ENCODE assay signal across 11 mouse cellular contexts in the genomic region with DNA sequence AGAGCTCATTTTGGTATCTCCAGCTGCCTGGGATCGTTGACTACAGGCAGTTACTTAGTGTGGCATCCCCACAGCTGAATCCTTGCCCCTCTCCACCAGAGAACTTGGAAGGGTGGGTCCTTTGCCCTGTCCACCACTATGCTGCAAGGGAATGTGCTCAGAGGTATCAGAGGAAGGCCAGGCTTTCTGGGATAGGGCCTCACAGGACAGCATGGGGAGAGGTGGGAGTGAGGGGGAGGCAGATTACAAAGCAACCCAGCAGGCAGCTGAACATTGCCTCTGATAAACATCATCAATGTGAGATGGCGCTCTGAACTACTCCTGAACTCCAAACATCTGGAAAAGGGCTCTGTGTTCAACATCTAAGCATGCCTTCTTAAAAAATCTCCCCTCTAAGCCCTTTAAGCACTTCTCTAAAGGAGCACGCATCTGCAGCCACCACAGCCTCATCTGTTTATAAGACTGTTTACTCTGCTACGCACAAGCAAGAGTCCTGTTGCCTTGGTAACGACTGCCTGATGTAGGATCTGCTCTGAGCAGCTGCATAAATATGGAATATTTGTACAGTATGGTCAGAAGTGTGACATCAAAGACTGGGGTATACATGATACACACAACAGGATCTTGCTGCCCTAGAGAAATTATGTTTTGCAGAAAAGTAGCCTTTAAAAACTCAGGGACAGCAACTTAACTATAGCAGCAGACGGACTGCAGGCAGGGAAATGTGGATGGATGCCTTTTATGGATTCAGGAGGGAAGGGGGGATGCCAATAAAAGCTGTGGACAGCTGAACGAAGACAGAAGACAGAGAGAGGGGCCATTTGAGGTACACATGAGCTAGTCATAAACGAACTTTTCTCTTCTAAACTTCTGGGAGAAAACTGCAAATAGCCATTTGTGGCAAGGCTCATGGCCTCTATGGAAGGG.
DNase-seq lines count a peak whose midpoint lies in the region; ATAC-seq lines count a peak whose summit lies in the region.
"Had no signal": no experiment of that assay in that cellular context is flagged by ENCODE, and none has a peak within 500 bp of the region (broad histone marks: within the 10 kb centered on the region; RNA-seq: fewer than 3 reads in every experiment).

No protein-coding gene starts in this region.

- H3K27ac ChIP-seq in lung, embryonic 15.5 days: peak overlapping the region; percentile 84

- peaks cover 12% of the 10 kb centered on the region for H3K36me3 ChIP-seq in lung, embryonic 15.5 days

- H3K4me2 ChIP-seq in lung, embryonic 15.5 days: no peak overlapping the region

- H3K27me3 ChIP-seq in lung, embryonic 15.5 days: no peaks in the 10 kb centered on the region
- H3K27me3 ChIP-seq: megakaryocyte, embryonic 14.5 days had no signal

- no peaks in the 10 kb centered on the region for H3K9me3 ChIP-seq in lung, embryonic 15.5 days

- 23% methylated on average over 8 of the region's 8 CpGs for WGBS in lung, embryonic 15.5 days

- peak; percentile 91; the same call in 1 of the 2 replicates for ATAC-seq in lung, embryonic 15.5 days (ENCODE audit: borderline replicate concordance, extremely low read depth, low FRiP score, low TSS enrichment)

- DNase-seq in lung, postnatal 14 days: no peak
- DNase-seq in forelimb bud, embryonic 11.5 days (ENCODE audit: low read depth, low spot score): peak; percentile 74
- peak; percentile 62 for DNase-seq in mesoderm, embryonic 11.5 days (ENCODE audit: low read depth, low spot score)
- peak; percentile 52 for DNase-seq in telencephalon, adult 2 months (ENCODE audit: low read depth, low spot score)
- DNase-seq in right cerebral cortex, postnatal 36 days (ENCODE audit: low spot score in 2 of 2): no peak
- no peak for DNase-seq in adrenal gland, adult 2 months
- no peak for DNase-seq in adrenal gland, postnatal 14 days
- DNase-seq: kidney, postnatal 25 days had no signal

- H3K4me1 ChIP-seq in lung, embryonic 15.5 days: peaks cover 18% of the 10 kb centered on the region
- H3K4me1 ChIP-seq: megakaryocyte, embryonic 14.5 days had no signal

- no peak overlapping the region for H3K9ac ChIP-seq in lung, embryonic 15.5 days

- H3K4me3 ChIP-seq in lung, embryonic 15.5 days: no peak overlapping the region
- H3K4me3 ChIP-seq: erythroblast, embryonic 14.5 days; megakaryocyte, embryonic 14.5 days had no signal

Comparison
In these comparisons a context has a peak if more than half of its experiments do, and no peak if none do; other contexts are left out.
1. DNase-seq: peak in forelimb bud, embryonic 11.5 days (single experiment), mesoderm, embryonic 11.5 days (single experiment) and telencephalon, adult 2 months (single experiment); none in lung, postnatal 14 days (single experiment), right cerebral cortex, postnatal 36 days (0 of 2), adrenal gland, adult 2 months (single experiment) and adrenal gland, postnatal 14 days (single experiment).